Mouse (Mus musculus) cerebellum, postnatal 36 days (tissue): ENCODE measurements around the gene Sec14l5.
"Not testable (repeated sequence)": the region's sequence is repeated elsewhere in the genome, so short reads cannot be mapped to it uniquely, and the experiment has no call there.

ENCODE experiments used
- DNase-seq, 2 experiments: peaks; one replicate each; pipeline ENCODE4 v3.0.0; 2021 to 2022; ENCODE audit warnings: mixed read lengths in 2 of 2

The Sec14l5 gene

GRCm38 (mm10) chr16:5217341-5218133, 70.6 kb downstream of the Sec14l5 start:
- DNase-seq, result no peak

DNA sequence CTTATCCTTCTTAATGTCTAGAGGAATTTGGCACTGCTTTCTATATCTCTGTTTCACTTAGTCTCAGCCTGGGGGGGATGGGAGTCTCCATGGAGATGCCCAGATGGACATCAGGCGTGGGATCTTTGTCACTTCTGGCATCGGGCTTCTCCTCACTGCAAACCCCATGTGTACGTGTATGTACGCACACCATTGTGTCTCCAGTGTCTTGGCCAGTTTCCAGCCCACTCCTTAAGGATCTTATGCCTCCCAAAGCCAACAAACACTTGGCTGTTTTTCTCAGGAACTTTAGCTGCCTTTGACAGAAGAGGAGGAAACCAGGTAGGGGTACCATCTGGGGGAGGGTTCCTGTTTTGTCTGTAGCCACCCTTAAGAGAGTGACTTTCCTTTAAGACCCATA, 74.5 kb downstream of the Sec14l5 start:
- no peak for DNase-seq

DNA sequence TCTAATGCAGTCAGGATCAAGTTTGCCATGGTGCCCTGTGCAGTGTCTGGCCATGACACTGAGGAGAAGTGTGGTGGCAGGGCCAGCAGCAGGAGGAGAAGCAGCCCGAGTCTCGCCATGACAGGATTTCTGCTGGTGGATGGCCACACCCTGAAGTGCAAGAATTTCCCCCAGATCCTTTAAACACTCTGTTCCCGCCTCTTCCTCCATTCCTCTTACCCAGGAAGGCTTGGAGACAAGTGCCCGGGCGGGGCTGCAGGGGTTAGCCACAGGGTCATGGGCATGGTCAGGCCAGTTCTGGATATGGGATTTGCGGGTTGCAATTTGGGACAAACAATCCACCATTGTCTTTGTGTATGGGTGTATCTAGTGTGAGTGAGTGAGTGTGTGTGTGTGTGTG, 75.2 kb downstream of the Sec14l5 start, which contains the start of gene AU021092:
TSS of gene AU021092 (minus strand) at position 160 of the 400 bp plus-strand sequence.
- no peak for DNase-seq

DNA sequence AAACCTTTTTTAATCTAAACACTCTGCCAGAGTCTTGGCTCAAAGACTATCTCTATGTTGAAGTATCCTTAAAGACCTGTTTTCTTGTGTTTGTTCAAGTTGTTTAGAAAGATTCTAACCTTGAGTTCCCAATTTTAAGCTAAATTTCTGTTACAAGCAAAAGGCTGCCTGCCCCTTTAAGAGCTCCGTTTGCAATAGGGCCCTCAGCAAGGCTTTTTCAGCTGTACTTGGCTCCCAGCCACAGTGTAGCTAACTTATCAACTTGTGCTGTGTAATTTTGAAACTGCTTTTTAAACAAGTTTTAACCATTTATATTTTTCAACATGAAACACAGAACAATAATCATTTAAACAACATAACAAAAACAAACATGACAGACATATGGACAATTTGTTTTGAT, 79.6 kb downstream of the Sec14l5 start:
- DNase-seq, result not testable (repeated sequence)

GRCm38 (mm10) chr16:5227501-5227900, 80.6 kb downstream of the Sec14l5 start:
- DNase-seq, result not testable (repeated sequence)

GRCm38 (mm10) chr16:5228103-5228502, 81.2 kb downstream of the Sec14l5 start:
- DNase-seq, result not testable (repeated sequence)

DNA sequence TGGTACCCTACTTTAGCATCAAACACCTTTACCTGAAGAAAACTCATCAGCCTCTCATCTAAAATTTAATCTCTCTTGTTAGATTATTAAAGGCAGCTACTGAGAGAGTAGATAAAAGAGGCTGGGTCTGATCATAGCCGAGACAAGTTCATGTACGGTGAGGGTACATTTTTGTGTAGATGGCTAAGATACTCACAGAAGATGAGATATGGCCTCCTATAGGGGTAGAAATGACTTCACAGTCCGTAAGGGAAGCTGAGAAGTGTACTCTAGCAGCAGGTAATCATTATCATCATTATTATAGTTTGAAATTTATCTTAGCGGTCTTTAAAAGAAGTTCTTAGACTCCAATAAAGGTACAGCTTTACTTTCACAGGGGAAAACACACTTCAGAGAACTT, 86.1 kb downstream of the Sec14l5 start:
- DNase-seq, result no peak

GRCm38 (mm10) chr16:5233418-5234313, 86.8 kb downstream of the Sec14l5 start, which contains the start of gene Alg1:
Gene Alg1, plus strand, starts transcription at chr16:5233621.
- DNase-seq, result peak; percentile 91 to 95
